In the genomic region with DNA sequence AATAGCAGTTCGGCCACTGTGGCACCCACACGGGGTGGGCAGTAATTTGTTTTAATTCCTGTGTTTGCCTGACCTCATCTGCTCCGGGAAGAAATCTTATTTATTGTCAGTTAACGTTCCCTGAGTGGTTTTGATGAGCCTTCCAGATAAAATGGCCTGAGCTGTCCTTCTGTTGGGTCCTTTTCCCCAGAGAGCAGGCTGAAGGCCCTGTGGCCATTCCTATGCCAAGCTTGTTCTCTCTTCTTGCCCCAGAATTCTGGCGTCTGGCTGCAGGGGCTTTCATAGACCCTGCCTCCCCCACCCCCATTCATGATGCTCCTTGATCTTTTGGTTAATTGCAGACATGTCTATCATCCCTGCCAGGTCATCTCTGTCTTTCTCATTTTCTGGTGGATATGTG, we compare ENCODE assay signal across 24 mouse cellular contexts.
"Had no signal": no experiment of that assay in that cellular context is flagged by ENCODE, and none has a peak within 500 bp of the region (broad histone marks: within the 10 kb centered on the region; RNA-seq: fewer than 3 reads in every experiment).

No protein-coding gene starts in this region.

- H3K27me3 ChIP-seq: limb, embryonic 13.5 days; liver, embryonic 12.5 days; liver, embryonic 15.5 days; lung, embryonic 15.5 days; midbrain, embryonic 15.5 days; stomach, embryonic 15.5 days had no signal

- H3K9ac ChIP-seq: limb, embryonic 13.5 days; liver, embryonic 12.5 days; liver, embryonic 15.5 days; lung, embryonic 15.5 days; midbrain, embryonic 15.5 days; stomach, embryonic 15.5 days had no signal

- H3K4me2 ChIP-seq: limb, embryonic 13.5 days; liver, embryonic 12.5 days; liver, embryonic 15.5 days; lung, embryonic 15.5 days; midbrain, embryonic 15.5 days; stomach, embryonic 15.5 days had no signal

- H3K4me3 ChIP-seq: left cerebral cortex, adult 2 months; limb, embryonic 10.5 days; limb, embryonic 13.5 days; liver, embryonic 12.5 days; liver, embryonic 15.5 days; lung, embryonic 15.5 days; megakaryocyte, embryonic 14.5 days; midbrain, embryonic 10.5 days; midbrain, embryonic 15.5 days; stomach, embryonic 15.5 days had no signal

- H3K4me1 ChIP-seq: limb, embryonic 10.5 days; limb, embryonic 13.5 days; liver, embryonic 12.5 days; liver, embryonic 15.5 days; lung, embryonic 15.5 days; midbrain, embryonic 10.5 days; stomach, embryonic 15.5 days had no signal

- H3K27ac ChIP-seq: left cerebral cortex, adult 2 months; limb, embryonic 10.5 days; limb, embryonic 13.5 days; liver, embryonic 12.5 days; liver, embryonic 15.5 days; lung, embryonic 15.5 days; midbrain, embryonic 10.5 days; midbrain, embryonic 15.5 days; stomach, embryonic 15.5 days had no signal

- DNase-seq: kidney, adult 18-20 months; kidney, adult 9 months; kidney, postnatal 14 days; kidney, postnatal 4 days; layer of hippocampus, adult 9-11 months; layer of hippocampus, postnatal 36 days; liver; lung, adult 18-20 months; lung, postnatal 10 days; lung, postnatal 36 days; right cerebral cortex, postnatal 25 days; spleen, adult 18-20 months; thymus, postnatal 25 days had no signal

- ATAC-seq: intestine, embryonic 16.5 days; liver, embryonic 12.5 days; midbrain, embryonic 15.5 days had no signal

- H3K36me3 ChIP-seq: limb, embryonic 10.5 days; limb, embryonic 13.5 days; liver, embryonic 12.5 days; liver, embryonic 15.5 days; lung, embryonic 15.5 days; midbrain, embryonic 10.5 days; midbrain, embryonic 15.5 days; stomach, embryonic 15.5 days had no signal

- H3K9me3 ChIP-seq: limb, embryonic 10.5 days; limb, embryonic 13.5 days; liver, embryonic 12.5 days; liver, embryonic 15.5 days; lung, embryonic 15.5 days; megakaryocyte, embryonic 14.5 days; midbrain, embryonic 10.5 days; midbrain, embryonic 15.5 days; stomach, embryonic 15.5 days had no signal
